Mouse (Mus musculus) ES-E14 (cell line): ENCODE measurements around the gene Tspoap1. TPM values are rescaled to one million over a fixed set of nuclear protein-coding genes. Genes with fewer than 3 reads are reported as not detected.

Experiments
- DNase-seq: peaks from one replicate; pipeline ENCODE4 v3.0.0-alpha.2; 2013; ENCODE audit warnings: low read depth, low spot score
- H3K27ac ChIP-seq: 2 replicates; pipeline ENCODE4 v1.5.1; 2012; ENCODE audit warnings: low read depth, mild to moderate bottlenecking, low read length, moderate library complexity, mixed read lengths; ENCODE audit not compliant: poor library complexity, insufficient read depth, severe bottlenecking
- H3K36me3 ChIP-seq: 2 replicates; pipeline ENCODE4 v1.6.1; 2012; ENCODE audit warnings: mild to moderate bottlenecking, low read length, moderate library complexity, mixed read lengths; ENCODE audit not compliant: control insufficient read depth, poor library complexity, insufficient read depth, severe bottlenecking
- H3K4me1 ChIP-seq, 2 experiments: fragments of 150-350 bp in 1 of 2; sonication (generic) in 1 of 2; 2 replicates each; pipeline ENCODE4 v1.6.1; 2012; ENCODE audit warnings: low read length in 2 of 2, mild to moderate bottlenecking in 1 of 2, mixed read lengths in 1 of 2; ENCODE audit not compliant: control insufficient read depth in 2 of 2, insufficient read depth in 2 of 2, poor library complexity in 1 of 2
- H3K4me3 ChIP-seq, 2 experiments: fragments of 150-350 bp in 1 of 2; sonication (generic) in 1 of 2; 2 replicates each; pipeline ENCODE4 v1.5.1; 2012; ENCODE audit warnings: low read length in 2 of 2, low read depth in 1 of 2, mild to moderate bottlenecking in 1 of 2, mixed read lengths in 1 of 2; ENCODE audit not compliant: insufficient read depth in 1 of 2, poor library complexity in 1 of 2, severe bottlenecking in 1 of 2
- H3K9ac ChIP-seq: 2 replicates; pipeline ENCODE4 v1.6.1; 2012; ENCODE audit warnings: low read depth, mild to moderate bottlenecking, low read length, mixed read lengths; ENCODE audit not compliant: poor library complexity, insufficient read depth, severe bottlenecking
- H3K9me3 ChIP-seq: fragments of 150-350 bp; sonication (generic); 2 replicates; pipeline ENCODE4 v1.6.1; 2012; ENCODE audit warnings: low read depth, mild to moderate bottlenecking, low read length; ENCODE audit not compliant: control insufficient read depth, insufficient read depth
- CHD2 ChIP-seq: IDR thresholded peaks from 2 replicates; pipeline ENCODE4 v1.6.1; 2014; ENCODE audit warnings: mild to moderate bottlenecking, low read depth, low read length, inconsistent platforms
- HCFC1 ChIP-seq: IDR thresholded peaks from 2 replicates; pipeline ENCODE4 v1.6.1; 2012; ENCODE audit warnings: low read length, inconsistent platforms, borderline replicate concordance; ENCODE audit not compliant: insufficient read depth
- MAFK ChIP-seq: IDR thresholded peaks from 2 replicates; pipeline ENCODE4 v1.6.1; 2014; ENCODE audit warnings: mild to moderate bottlenecking, low read depth, low read length, inconsistent platforms; ENCODE audit not compliant: insufficient read depth
- ZC3H11A ChIP-seq: IDR thresholded peaks from 2 replicates; pipeline ENCODE4 v1.6.1; 2012; ENCODE audit warnings: low read depth, mild to moderate bottlenecking, inconsistent platforms, low read length, borderline replicate concordance
- ZNF384 ChIP-seq: IDR thresholded peaks from 2 replicates; pipeline ENCODE4 v1.6.1; 2012; ENCODE audit warnings: low read depth, low read length, inconsistent platforms
- in situ Hi-C, 2 experiments: fragments of 600-800 bp; cut with MboI; formaldehyde crosslinking; loops; one replicate each; pipeline ENCODE4 v1.15.1; 2025; ENCODE audit warnings: low sequenced_read_pairs in 2 of 2, inconsistent platforms in 1 of 2; ENCODE audit not compliant: unreplicated experiment in 2 of 2
- total RNA-seq: library from RNA; depleted of rRNA; stranded (reverse); fragments of 300-350 nt; gene quantifications from 2 replicates; pipeline ENCODE4 v1.2.3, GENCODE M21; 2012

Tspoap1 gene
- total RNA-seq, 1 experiment, result 1.8 TPM

GRCm38 (mm10) chr11:87749192-87750042 is 10.9 kb upstream of the Tspoap1 start:
- DNase-seq, result no peak
- in situ Hi-C loops, result no loop called here
- Histone ChIP-seq H3K36me3 (0 out of 2 replicates have a peak, but pooled peaks cover 7% of the 10 kb centered on the region), H3K9me3 (no peaks in the 10 kb centered on the region), H3K9ac (peak overlapping the region; percentile 58), H3K27ac (peak overlapping the region; percentile 20; the same call in 1 of the 2 replicates), H3K4me3 (peak overlapping the region; percentile 10 to 65; a peak in 2 of 4 replicates), H3K4me1 (peaks cover 2 to 29% of the 10 kb centered on the region in 2 experiments; a peak in 2 of 4 replicates)
- TF ChIP-seq ZNF384, result no peak
- TF ChIP-seq MAFK, result no peak
- no peak for TF ChIP-seq CHD2
- TF ChIP-seq ZC3H11A, result no peak
- no peak for TF ChIP-seq HCFC1

DNA sequence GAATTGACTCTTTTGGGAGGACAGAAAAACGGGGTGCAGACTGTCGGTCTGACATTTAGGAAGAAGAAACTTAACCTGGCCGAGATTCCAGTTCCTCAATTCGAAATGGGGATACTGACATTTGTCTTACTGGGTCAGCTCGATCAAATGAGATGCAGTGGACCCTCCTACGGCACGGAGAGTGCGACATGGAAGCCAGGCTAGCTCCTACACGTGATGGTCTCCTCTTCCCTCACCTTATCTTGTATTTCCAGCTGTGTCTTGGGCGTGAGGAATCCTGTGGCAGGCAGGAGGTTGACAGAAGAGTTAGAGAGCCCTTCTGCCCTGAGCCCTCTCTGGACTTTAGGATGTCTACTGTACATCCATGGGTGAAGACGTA is 10.3 kb upstream of the Tspoap1 start:
- Histone ChIP-seq H3K27ac (no peak overlapping the region; the same call in 1 of the 2 replicates), H3K4me3 (no peak overlapping the region), H3K9me3 (no peaks in the 10 kb centered on the region), H3K36me3 (0 out of 2 replicates have a peak, but pooled peaks cover 2% of the 10 kb centered on the region), H3K9ac (peak overlapping the region; percentile 58; the same call in 1 of the 2 replicates), H3K4me1 (peaks cover 2 to 30% of the 10 kb centered on the region in 2 experiments; a peak in 2 of 4 replicates)
- no peak for TF ChIP-seq MAFK
- TF ChIP-seq HCFC1, result no peak
- TF ChIP-seq ZNF384, result no peak
- no peak for TF ChIP-seq ZC3H11A
- no peak for TF ChIP-seq CHD2
- in situ Hi-C loops, result no loop called here
- no peak for DNase-seq

GRCm38 (mm10) chr11:87750521-87750920 is 9.8 kb upstream of the Tspoap1 start:
- TF ChIP-seq CHD2 (no peak), ZNF384 (no peak), ZC3H11A (no peak), HCFC1 (no peak), MAFK (no peak)
- DNase-seq, result no peak
- Histone ChIP-seq H3K4me1 (peaks cover 2 to 30% of the 10 kb centered on the region in 2 experiments; a peak in 2 of 4 replicates), H3K9me3 (no peaks in the 10 kb centered on the region), H3K9ac (no peak overlapping the region), H3K27ac (no peak overlapping the region), H3K36me3 (no peaks in the 10 kb centered on the region), H3K4me3 (no peak overlapping the region)
- in situ Hi-C loops, result no loop called here

DNA sequence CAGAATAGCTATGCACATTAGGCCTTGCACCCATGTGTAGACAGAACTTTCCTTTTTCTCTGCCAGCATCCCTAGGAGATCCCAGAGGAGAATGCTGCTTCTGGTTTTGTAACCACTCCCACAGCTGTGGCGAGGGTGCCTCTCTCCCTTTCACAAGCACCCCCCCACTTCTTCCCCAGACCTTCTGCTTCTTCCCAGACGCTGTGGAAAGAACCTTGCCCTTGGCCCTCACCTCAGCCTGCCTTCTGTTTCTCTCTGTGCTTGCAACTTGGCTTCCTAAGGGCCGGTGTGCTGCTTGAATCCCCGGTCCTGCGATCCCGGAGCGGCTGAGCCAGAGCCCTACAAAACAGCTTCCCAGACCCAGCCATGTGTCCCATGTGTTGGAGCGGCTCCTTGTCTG is 9.3 kb upstream of the Tspoap1 start:
- DNase-seq, result no peak
- Histone ChIP-seq H3K4me1 (peaks cover 2 to 30% of the 10 kb centered on the region in 2 experiments; a peak in 2 of 4 replicates), H3K9me3 (no peaks in the 10 kb centered on the region), H3K9ac (peak overlapping the region; percentile 31; the same call in 1 of the 2 replicates), H3K27ac (no peak overlapping the region), H3K4me3 (no peak overlapping the region), H3K36me3 (no peaks in the 10 kb centered on the region)
- in situ Hi-C loops, result no loop called here
- TF ChIP-seq MAFK (no peak), CHD2 (no peak), HCFC1 (no peak), ZNF384 (no peak), ZC3H11A (no peak)
